Mouse (Mus musculus): ENCODE results near the gene Prorsd1.

DNA sequence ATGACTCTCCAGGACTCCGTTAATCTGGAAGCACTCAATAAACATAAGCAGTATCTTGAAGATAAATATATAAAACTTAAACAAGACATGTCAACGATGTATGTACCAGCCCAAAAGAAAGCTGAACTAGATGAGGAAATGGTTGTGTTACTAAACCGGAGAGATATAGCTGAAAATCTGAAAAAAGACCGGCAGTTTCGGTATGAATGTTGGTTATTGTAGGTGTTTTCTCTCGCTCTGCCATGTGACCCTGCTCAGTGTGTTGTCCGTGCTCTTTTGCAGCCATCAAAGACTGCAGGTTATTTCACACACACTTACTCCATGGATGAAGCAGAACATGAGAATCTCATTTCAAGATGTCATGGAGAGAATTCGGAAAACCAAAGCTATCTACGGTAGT, 45.6 kb upstream of the Prorsd1 start:
- TF ChIP-seq GATA1 (IDR thresholded peaks at IDR 0.05; ENCODE audit: low read length) (no peak), TAL1 (IDR thresholded peaks at IDR 0.05; ENCODE audit: low read length) (no peak)

All from erythroblast, embryonic 14.5 days (primary cell).